Mouse (Mus musculus): ENCODE measurements around the gene Samt1. TPM values are rescaled to one million over a fixed set of nuclear protein-coding genes. Genes with fewer than 3 reads are reported as not detected.
A peak's percentile ranks its signal among the peaks of the same experiment; 100 is the strongest.
"Not testable (repeated sequence)": the region's sequence is repeated elsewhere in the genome, so short reads cannot be mapped to it uniquely, and the experiment has no call there.

Samt1 gene
- total RNA-seq (2021), result not detected
- not detected in 2 replicates for polyA plus RNA-seq (2012; rRNA removed)
- long read RNA-seq, result 0 reads

DNA sequence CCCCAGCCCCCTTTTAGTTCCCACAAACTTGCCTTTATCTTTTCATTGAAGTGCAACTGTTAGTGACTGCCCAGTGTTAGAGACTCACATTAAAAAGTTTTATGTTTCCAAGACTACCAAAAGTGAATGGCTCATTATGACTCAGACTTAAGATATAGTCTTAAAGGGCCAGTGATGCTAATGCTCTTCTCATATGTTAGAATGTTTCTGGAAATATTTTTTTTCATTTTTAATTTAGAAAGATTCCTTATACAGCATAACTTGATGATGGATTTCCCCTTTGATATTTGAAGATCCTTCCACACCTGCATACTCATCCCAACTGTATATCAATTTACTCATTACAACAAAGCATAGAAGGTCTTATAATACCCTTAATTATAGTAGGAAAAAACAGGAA lies at the start of gene Samt1:
Gene Samt1 (minus strand): TSS at position 101 of the 400 bp plus-strand sequence.
- intact Hi-C loops (cut with DNase I); H3K4me3 ChIP-seq; H3K4me1 ChIP-seq (ENCODE audit: control insufficient read depth, insufficient read depth, low read length); H3K27me3 ChIP-seq (ENCODE audit: control insufficient read depth, insufficient read depth, low read length); DNase-seq; H3K27ac ChIP-seq; H3K36me3 ChIP-seq (ENCODE audit: control insufficient read depth, insufficient read depth, low read length); H3K79me2 ChIP-seq (replicated peaks; ENCODE audit: control insufficient read depth, insufficient read depth, low read length); H3K9ac ChIP-seq (ENCODE audit: low read depth, low read length): not testable (repeated sequence)

DNA sequence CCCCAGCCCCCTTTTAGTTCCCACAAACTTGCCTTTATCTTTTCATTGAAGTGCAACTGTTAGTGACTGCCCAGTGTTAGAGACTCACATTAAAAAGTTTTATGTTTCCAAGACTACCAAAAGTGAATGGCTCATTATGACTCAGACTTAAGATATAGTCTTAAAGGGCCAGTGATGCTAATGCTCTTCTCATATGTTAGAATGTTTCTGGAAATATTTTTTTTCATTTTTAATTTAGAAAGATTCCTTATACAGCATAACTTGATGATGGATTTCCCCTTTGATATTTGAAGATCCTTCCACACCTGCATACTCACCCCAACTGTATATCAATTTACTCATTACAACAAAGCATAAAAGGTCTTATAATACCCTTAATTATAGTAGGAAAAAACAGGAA lies 42.5 kb upstream of the Samt1 start, which contains the start of gene Gm10057:
Gene Gm10057 (minus strand): TSS at position 101 of the 400 bp plus-strand sequence.
- H3K9ac ChIP-seq (ENCODE audit: low read depth, low read length); H3K4me1 ChIP-seq (ENCODE audit: control insufficient read depth, insufficient read depth, low read length); H3K36me3 ChIP-seq (ENCODE audit: control insufficient read depth, insufficient read depth, low read length); H3K27me3 ChIP-seq (ENCODE audit: control insufficient read depth, insufficient read depth, low read length); H3K27ac ChIP-seq; DNase-seq; H3K79me2 ChIP-seq (replicated peaks; ENCODE audit: control insufficient read depth, insufficient read depth, low read length); intact Hi-C loops (cut with DNase I); H3K4me3 ChIP-seq: not testable (repeated sequence)

DNA sequence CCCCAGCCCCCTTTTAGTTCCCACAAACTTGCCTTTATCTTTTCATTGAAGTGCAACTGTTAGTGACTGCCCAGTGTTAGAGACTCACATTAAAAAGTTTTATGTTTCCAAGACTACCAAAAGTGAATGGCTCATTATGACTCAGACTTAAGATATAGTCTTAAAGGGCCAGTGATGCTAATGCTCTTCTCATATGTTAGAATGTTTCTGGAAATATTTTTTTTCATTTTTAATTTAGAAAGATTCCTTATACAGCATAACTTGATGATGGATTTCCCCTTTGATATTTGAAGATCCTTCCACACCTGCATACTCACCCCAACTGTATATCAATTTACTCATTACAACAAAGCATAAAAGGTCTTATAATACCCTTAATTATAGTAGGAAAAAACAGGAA lies 21.3 kb upstream of the Samt1 start, which contains the start of gene 4921511M17Rik:
Gene 4921511M17Rik (minus strand): TSS at position 101 of the 400 bp plus-strand sequence.
- H3K27ac ChIP-seq; H3K4me3 ChIP-seq; DNase-seq; H3K79me2 ChIP-seq (replicated peaks; ENCODE audit: control insufficient read depth, insufficient read depth, low read length); H3K4me1 ChIP-seq (ENCODE audit: control insufficient read depth, insufficient read depth, low read length); H3K36me3 ChIP-seq (ENCODE audit: control insufficient read depth, insufficient read depth, low read length); H3K27me3 ChIP-seq (ENCODE audit: control insufficient read depth, insufficient read depth, low read length); H3K9ac ChIP-seq (ENCODE audit: low read depth, low read length); intact Hi-C loops (cut with DNase I): not testable (repeated sequence)

DNA sequence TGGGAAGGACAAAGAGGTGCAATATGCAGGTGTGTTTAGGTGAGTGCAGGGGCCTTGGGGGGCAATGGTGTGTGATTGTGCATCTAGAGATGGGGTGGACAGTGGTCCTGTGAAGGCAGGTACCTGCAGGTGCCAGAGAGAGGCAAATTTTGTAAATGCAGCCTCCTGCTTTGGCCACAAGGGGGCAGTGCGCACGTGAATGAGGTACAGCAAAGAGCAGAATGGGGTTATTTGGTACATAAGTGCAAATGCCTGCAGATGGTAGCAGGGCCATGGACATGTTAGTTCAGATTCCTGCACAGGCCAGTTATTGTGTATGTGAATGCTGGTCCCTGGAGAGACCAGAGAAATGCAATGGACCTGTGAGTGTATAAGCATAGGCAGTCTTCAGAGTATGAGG lies 35.5 kb downstream of the Samt1 start:
- H3K36me3 ChIP-seq (ENCODE audit: control insufficient read depth, insufficient read depth, low read length); H3K27me3 ChIP-seq (ENCODE audit: control insufficient read depth, insufficient read depth, low read length); intact Hi-C loops (cut with DNase I); H3K4me1 ChIP-seq (ENCODE audit: control insufficient read depth, insufficient read depth, low read length); DNase-seq; H3K79me2 ChIP-seq (replicated peaks; ENCODE audit: control insufficient read depth, insufficient read depth, low read length); H3K4me3 ChIP-seq; H3K9ac ChIP-seq (ENCODE audit: low read depth, low read length); H3K27ac ChIP-seq: not testable (repeated sequence)
- no CpG with 5 or more reads among the region's 2 CpGs for WGBS

DNA sequence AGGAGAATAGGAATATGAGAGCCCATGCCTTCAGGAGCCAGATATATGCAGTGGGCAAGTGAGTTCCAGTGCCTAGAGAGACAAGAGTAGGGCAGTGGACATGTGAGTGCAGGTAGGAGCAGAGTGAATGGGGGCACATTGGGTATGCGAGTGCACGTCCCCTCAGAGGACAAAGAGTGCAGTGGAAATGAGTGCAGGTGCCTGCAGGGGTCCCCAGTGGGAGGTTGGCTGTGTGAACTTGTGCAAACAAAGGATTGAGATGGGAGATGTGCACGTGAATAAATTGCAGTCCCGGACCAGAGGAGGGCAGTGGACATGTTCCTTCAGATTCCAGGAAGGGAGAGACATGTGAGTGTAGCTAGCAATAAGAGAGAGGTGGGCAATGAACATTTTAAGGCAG lies 36.0 kb downstream of the Samt1 start:
- H3K27ac ChIP-seq; H3K36me3 ChIP-seq (ENCODE audit: control insufficient read depth, insufficient read depth, low read length); H3K4me3 ChIP-seq; H3K27me3 ChIP-seq (ENCODE audit: control insufficient read depth, insufficient read depth, low read length); intact Hi-C loops (cut with DNase I); H3K79me2 ChIP-seq (replicated peaks; ENCODE audit: control insufficient read depth, insufficient read depth, low read length); DNase-seq; H3K9ac ChIP-seq (ENCODE audit: low read depth, low read length); H3K4me1 ChIP-seq (ENCODE audit: control insufficient read depth, insufficient read depth, low read length): not testable (repeated sequence)
- 19% methylated on average over 4 of the region's 4 CpGs for WGBS

DNA sequence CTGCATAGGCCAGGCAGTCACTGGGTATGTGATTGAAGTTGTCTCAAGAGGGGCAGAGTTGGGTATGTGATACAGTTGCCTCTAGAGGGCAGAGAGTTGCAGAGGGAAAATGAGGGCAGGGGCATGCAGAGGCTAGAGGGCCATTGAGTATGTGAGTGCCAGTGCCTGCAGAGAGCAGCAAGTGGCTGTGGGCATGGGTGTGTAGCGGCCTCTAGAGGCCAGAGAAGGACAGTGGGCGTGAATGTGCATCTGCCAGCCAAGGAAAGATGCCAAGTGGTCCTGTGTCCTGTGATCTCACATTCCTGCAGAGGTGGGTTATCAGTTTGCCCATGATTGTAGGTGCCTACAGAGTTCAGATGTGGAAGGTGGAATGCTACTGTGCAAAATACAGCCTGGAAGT lies 38.0 kb downstream of the Samt1 start:
- DNase-seq, result no peak
- no peaks in the 10 kb centered on the region for H3K27me3 ChIP-seq (ENCODE audit: control insufficient read depth, insufficient read depth, low read length)
- H3K4me3 ChIP-seq, result no peak overlapping the region
- intact Hi-C loops (cut with DNase I), result no loop called here
- TF ChIP-seq CTCF (IDR thresholded peaks at IDR 0.05) (peak; percentile 35), POLR2A (IDR thresholded peaks at IDR 0.05; ENCODE audit: insufficient read depth, low read depth, low read length) (no peak), EP300 (IDR thresholded peaks at IDR 0.05; ENCODE audit: insufficient read depth, low read depth, low read length) (no peak)
- H3K36me3 ChIP-seq (ENCODE audit: control insufficient read depth, insufficient read depth, low read length), result no peaks in the 10 kb centered on the region
- 25% methylated on average over 2 of the region's 2 CpGs for WGBS
- H3K27ac ChIP-seq, result no peak overlapping the region
- H3K79me2 ChIP-seq (replicated peaks; ENCODE audit: control insufficient read depth, insufficient read depth, low read length), result no peaks in the 10 kb centered on the region
- H3K9ac ChIP-seq (ENCODE audit: low read depth, low read length), result no peak overlapping the region
- no peaks in the 10 kb centered on the region for H3K4me1 ChIP-seq (ENCODE audit: control insufficient read depth, insufficient read depth, low read length)

DNA sequence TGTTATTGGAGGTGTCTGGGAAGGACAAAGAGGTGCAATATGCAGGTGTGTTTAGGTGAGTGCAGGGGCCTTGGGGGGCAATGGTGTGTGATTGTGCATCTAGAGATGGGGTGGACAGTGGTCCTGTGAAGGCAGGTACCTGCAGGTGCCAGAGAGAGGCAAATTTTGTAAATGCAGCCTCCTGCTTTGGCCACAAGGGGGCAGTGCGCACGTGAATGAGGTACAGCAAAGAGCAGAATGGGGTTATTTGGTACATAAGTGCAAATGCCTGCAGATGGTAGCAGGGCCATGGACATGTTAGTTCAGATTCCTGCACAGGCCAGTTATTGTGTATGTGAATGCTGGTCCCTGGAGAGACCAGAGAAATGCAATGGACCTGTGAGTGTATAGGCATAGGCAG lies 59.6 kb downstream of the Samt1 start:
- H3K4me3 ChIP-seq; H3K27ac ChIP-seq; H3K36me3 ChIP-seq (ENCODE audit: control insufficient read depth, insufficient read depth, low read length); H3K9ac ChIP-seq (ENCODE audit: low read depth, low read length); H3K4me1 ChIP-seq (ENCODE audit: control insufficient read depth, insufficient read depth, low read length); H3K79me2 ChIP-seq (replicated peaks; ENCODE audit: control insufficient read depth, insufficient read depth, low read length); DNase-seq; H3K27me3 ChIP-seq (ENCODE audit: control insufficient read depth, insufficient read depth, low read length); intact Hi-C loops (cut with DNase I): not testable (repeated sequence)
- no CpG with 5 or more reads among the region's 2 CpGs for WGBS

Other genes starting within 250 kb of the Samt1 start
- not detected for gene Spin2c, start 180.4 kb downstream of the Samt1 start, total RNA-seq (2021)
- not detected in 2 replicates for gene Spin2c, start 180.4 kb downstream of the Samt1 start, polyA plus RNA-seq (2012; rRNA removed)
- not detected for gene 4921511M17Rik, start 21.2 kb upstream of the Samt1 start, total RNA-seq (2021)
- gene 4921511M17Rik, start 21.2 kb upstream of the Samt1 start, polyA plus RNA-seq (2012; rRNA removed), result not detected in 2 replicates
- gene Gm10057, start 42.4 kb upstream of the Samt1 start, total RNA-seq (2021), result not detected
- gene Gm10057, start 42.4 kb upstream of the Samt1 start, polyA plus RNA-seq (2012; rRNA removed), result not detected in 2 replicates
- gene Gm15140, start 108.0 kb upstream of the Samt1 start, total RNA-seq (2021), result not detected
- not detected in 2 replicates for gene Gm15140, start 108.0 kb upstream of the Samt1 start, polyA plus RNA-seq (2012; rRNA removed)